Mouse (Mus musculus) intestine, postnatal 0 days (tissue): ENCODE data around the gene Plcb4. TPM values are rescaled to one million over a fixed set of nuclear protein-coding genes. Genes with fewer than 3 reads are reported as not detected.

Source experiments
- ATAC-seq: fragments of 200-750 bp; cut with Nextera tagmentation; 2 replicates; pipeline ENCODE4 v1.8.0; 2017; ENCODE audit warnings: mild to moderate bottlenecking, moderate TSS enrichment, moderate library complexity
- H3K27ac ChIP-seq: fragments of 300-500 bp; sonication (generic); 2 replicates; pipeline ENCODE4 v1.5.1; 2014; ENCODE audit warnings: mild to moderate bottlenecking, low read depth, low read length, moderate library complexity
- H3K27me3 ChIP-seq: fragments of 300-500 bp; sonication (generic); replicated peaks from 2 replicates; pipeline ENCODE4 v1.6.1; 2014; ENCODE audit warnings: low read length, mixed read lengths; ENCODE audit not compliant: control insufficient read depth, insufficient read depth
- H3K36me3 ChIP-seq: fragments of 300-500 bp; sonication (generic); 2 replicates; pipeline ENCODE4 v1.6.1; 2014; ENCODE audit warnings: mild to moderate bottlenecking, moderate library complexity; ENCODE audit not compliant: control insufficient read depth, insufficient read depth
- H3K4me1 ChIP-seq: fragments of 300-500 bp; sonication (generic); replicated peaks from 2 replicates; pipeline ENCODE4 v1.6.1; 2014; ENCODE audit warnings: antibody characterized with exemption, low read length, mixed read lengths; ENCODE audit not compliant: control insufficient read depth, insufficient read depth
- H3K4me2 ChIP-seq: fragments of 300-500 bp; sonication (generic); replicated peaks from 2 replicates; pipeline ENCODE4 v1.6.1; 2014; ENCODE audit warnings: low read depth, mild to moderate bottlenecking, moderate library complexity
- H3K4me3 ChIP-seq: fragments of 300-500 bp; sonication (generic); 2 replicates; pipeline ENCODE4 v1.5.1; 2014; ENCODE audit warnings: low read depth, low read length
- H3K9ac ChIP-seq: fragments of 300-500 bp; sonication (generic); 2 replicates; pipeline ENCODE4 v1.6.1; 2014; ENCODE audit warnings: mild to moderate bottlenecking, low read depth, low read length
- H3K9me3 ChIP-seq: fragments of 300-500 bp; sonication (generic); 2 replicates; pipeline ENCODE4 v1.6.1; 2016; ENCODE audit warnings: mixed run types; ENCODE audit not compliant: control insufficient read depth
- CTCF ChIP-seq: sonication (generic); IDR thresholded peaks from 2 replicates; pipeline ENCODE4 v1.5.1; 2016; ENCODE audit warnings: low read depth, mild to moderate bottlenecking, control low read depth, antibody characterized with exemption, moderate library complexity
- WGBS: fragments of 180-500 bp; shearing (Covaris S2); extraction: QIAGEN DNeasy Blood & Tissue Kit; methylation state at CpG from one replicate; pipeline ENCODE4 v1.1.7; 2014; 5-methylcytosine and 5-hydroxymethylcytosine counted together
- polyA plus RNA-seq: library from polyadenylated mRNA; unstranded; fragments of >200 nt; fragmentation: Nextera tagmentation; extraction: Ambion mirVana; gene quantifications from 2 replicates; pipeline ENCODE4 v1.2.1, GENCODE M21; 2015

Gene Plcb4
- polyA plus RNA-seq, 1 experiment from 2014 or later = 5.5 TPM

DNA sequence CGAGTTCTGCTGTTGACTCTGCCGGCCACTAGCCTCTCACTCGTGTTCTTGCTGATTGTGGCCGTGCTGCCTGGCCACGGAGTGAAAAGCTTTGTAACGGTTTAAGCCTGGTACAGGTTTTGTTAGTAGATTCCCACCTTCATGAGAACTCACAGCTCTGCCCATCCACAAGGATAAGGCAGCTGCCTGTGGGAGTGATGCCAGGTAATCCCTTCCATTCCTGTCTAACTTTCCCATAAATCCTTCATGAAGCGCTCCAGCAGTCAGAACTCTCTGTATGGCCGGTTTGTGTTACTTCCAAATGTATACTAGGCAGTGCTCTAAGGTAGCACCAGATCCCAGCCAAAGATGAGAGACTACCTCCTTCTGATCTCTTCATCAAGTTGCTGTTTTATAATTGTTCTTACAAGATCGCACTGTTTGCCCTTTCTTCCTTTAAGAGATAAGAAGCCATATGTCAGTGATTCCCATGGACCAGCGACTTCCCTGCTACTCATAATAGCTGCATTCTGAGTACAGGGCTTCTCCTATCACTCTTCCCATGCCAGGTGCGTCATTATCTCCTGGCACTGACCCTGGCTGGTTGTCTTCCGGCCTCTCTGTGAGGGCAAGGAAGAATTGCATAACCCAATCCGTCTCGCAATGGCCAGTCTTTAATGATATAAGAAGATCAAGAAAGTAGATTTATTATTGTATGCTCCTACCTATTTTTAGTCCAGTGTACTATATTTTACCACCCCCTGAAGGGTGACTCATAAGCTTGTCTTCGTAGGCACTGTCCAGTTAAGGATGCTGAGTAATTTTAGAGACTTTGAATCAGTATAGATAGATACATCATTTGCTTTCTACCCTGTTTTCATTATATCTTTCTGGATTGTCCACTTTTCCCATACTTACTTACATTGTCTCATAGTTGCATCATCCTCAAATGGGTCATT, 147.2 kb downstream of the Plcb4 start:
- no peak overlapping the region for H3K9ac ChIP-seq
- no peak for ATAC-seq

DNA sequence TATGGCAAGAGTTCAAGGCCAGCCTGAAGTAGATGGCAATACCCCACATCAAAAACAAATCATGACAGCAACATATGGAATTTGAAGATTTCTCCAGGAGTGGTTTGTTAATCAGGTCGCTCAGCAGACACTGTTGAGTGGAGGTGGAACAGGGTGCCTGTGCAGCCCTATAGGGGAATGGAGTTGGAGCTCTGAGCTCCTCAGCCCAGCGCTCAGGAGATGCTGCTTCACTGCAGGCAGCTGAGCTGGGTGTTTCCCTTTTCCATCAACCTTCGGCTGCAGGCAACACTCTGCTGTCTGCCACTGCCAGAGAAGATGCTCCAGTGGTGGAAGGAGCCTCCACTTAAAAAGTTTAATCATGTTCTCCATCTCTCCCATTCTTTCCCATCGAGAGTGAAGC, 149.5 kb downstream of the Plcb4 start:
- no peak for TF ChIP-seq CTCF
- Histone ChIP-seq H3K27ac (no peak overlapping the region), H3K4me1 (no peaks in the 10 kb centered on the region), H3K9ac (no peak overlapping the region), H3K4me3 (no peak overlapping the region), H3K36me3 (no peaks in the 10 kb centered on the region), H3K9me3 (no peaks in the 10 kb centered on the region), H3K27me3 (no peaks in the 10 kb centered on the region), H3K4me2 (no peak overlapping the region)
- WGBS = 84% methylated on average over 4 of the region's 4 CpGs
- no peak for ATAC-seq

More for the DNA sequence above, 147.2 kb downstream of the Plcb4 start:
- WGBS = 68% methylated on average over 15 of the region's 15 CpGs
- H3K4me2 ChIP-seq = no peak overlapping the region
- no peaks in the 10 kb centered on the region for H3K9me3 ChIP-seq
- no peak overlapping the region for H3K4me3 ChIP-seq
- TF ChIP-seq CTCF = no peak
- H3K4me1 ChIP-seq = no peaks in the 10 kb centered on the region
- no peaks in the 10 kb centered on the region for H3K27me3 ChIP-seq
- H3K27ac ChIP-seq = no peak overlapping the region
- H3K36me3 ChIP-seq = no peaks in the 10 kb centered on the region

GRCm38 (mm10) chr2:135810841-135811240, 152.0 kb downstream of the Plcb4 start:
- TF ChIP-seq CTCF = no peak
- H3K4me2 ChIP-seq = no peak overlapping the region

GRCm38 (mm10) chr2:135811453-135812101, 152.8 kb downstream of the Plcb4 start:
- no peak for TF ChIP-seq CTCF
- Histone ChIP-seq H3K4me3 (no peak overlapping the region), H3K9ac (no peak overlapping the region), H3K4me2 (no peak overlapping the region), H3K4me1 (no peaks in the 10 kb centered on the region), H3K27ac (no peak overlapping the region), H3K9me3 (no peaks in the 10 kb centered on the region), H3K27me3 (no peaks in the 10 kb centered on the region), H3K36me3 (no peaks in the 10 kb centered on the region)
- 49% methylated on average over 5 of the region's 5 CpGs for WGBS
- ATAC-seq = no peak

More at GRCm38 (mm10) chr2:135810841-135811240, 152.0 kb downstream of the Plcb4 start:
- 65% methylated on average over 6 of the region's 6 CpGs for WGBS
- Histone ChIP-seq H3K4me3 (no peak overlapping the region), H3K27ac (no peak overlapping the region), H3K9me3 (no peaks in the 10 kb centered on the region), H3K4me1 (no peaks in the 10 kb centered on the region), H3K9ac (no peak overlapping the region), H3K27me3 (no peaks in the 10 kb centered on the region), H3K36me3 (no peaks in the 10 kb centered on the region)
- no peak for ATAC-seq

- no peak for TF ChIP-seq CTCF
- Histone ChIP-seq H3K4me1 (no peaks in the 10 kb centered on the region), H3K27me3 (no peaks in the 10 kb centered on the region), H3K9ac (no peak overlapping the region), H3K4me3 (no peak overlapping the region), H3K36me3 (no peaks in the 10 kb centered on the region), H3K27ac (no peak overlapping the region), H3K4me2 (no peak overlapping the region), H3K9me3 (no peaks in the 10 kb centered on the region)
- ATAC-seq = 0 out of 2 replicates have a peak, but pooled peaks have one; percentile 19
- 85% methylated on average over 8 of the region's 8 CpGs for WGBS
Measured at GRCm38 (mm10) chr2:135812701-135813246, 154.0 kb downstream of the Plcb4 start.

DNA sequence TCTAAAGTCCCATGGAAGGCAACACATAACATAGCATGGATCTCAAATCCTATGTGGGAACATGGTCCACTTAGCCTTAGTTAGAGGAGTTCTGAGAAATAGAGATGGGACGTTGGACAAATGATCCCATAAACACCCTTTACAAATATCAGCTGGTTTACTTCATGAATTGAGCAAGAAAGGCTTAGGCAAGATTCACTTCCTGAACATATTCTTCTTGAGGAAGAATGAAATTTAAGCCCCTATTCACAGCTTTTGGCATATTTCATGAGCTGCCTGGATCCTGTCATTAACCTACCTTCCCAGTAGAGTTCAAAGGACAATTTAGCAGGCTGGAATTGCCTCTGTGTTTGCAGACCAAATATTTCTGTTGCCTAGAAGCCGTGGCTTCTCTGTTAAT, 161.9 kb downstream of the Plcb4 start:
- no peak for ATAC-seq
- Histone ChIP-seq H3K4me2 (no peak overlapping the region), H3K9me3 (no peaks in the 10 kb centered on the region), H3K36me3 (no peaks in the 10 kb centered on the region), H3K9ac (no peak overlapping the region), H3K27ac (no peak overlapping the region), H3K27me3 (no peaks in the 10 kb centered on the region), H3K4me3 (no peak overlapping the region), H3K4me1 (no peaks in the 10 kb centered on the region)
- 30% methylated on average over 2 of the region's 2 CpGs for WGBS
- TF ChIP-seq CTCF = no peak
